Mouse (Mus musculus): Measurements from ENCODE around the gene Igfbp5. TPM values are rescaled to one million over a fixed set of nuclear protein-coding genes. Genes with fewer than 3 reads are reported as not detected.

Gene Igfbp5
- polyA plus RNA-seq, 1 experiment: not detected

GRCm38 (mm10) chr1:72858874-72859273, 15.8 kb downstream of the Igfbp5 start:
- no peak for TF ChIP-seq GATA1 (IDR thresholded peaks at IDR 0.05; ENCODE audit: low read length)

- TF ChIP-seq GATA1 (IDR thresholded peaks at IDR 0.05; ENCODE audit: low read length): no peak
Measured at GRCm38 (mm10) chr1:72858286-72858685, 16.4 kb downstream of the Igfbp5 start.

GRCm38 (mm10) chr1:72857631-72858030, 17.1 kb downstream of the Igfbp5 start:
- no peak for TF ChIP-seq GATA1 (IDR thresholded peaks at IDR 0.05; ENCODE audit: low read length)

GRCm38 (mm10) chr1:72857142-72857541, 17.5 kb downstream of the Igfbp5 start:
- no peak for TF ChIP-seq GATA1 (IDR thresholded peaks at IDR 0.05; ENCODE audit: low read length)

GRCm38 (mm10) chr1:72856209-72856909, 18.3 kb downstream of the Igfbp5 start:
- TF ChIP-seq GATA1 (IDR thresholded peaks at IDR 0.05; ENCODE audit: low read length): no peak

- no peak for TF ChIP-seq GATA1 (IDR thresholded peaks at IDR 0.05; ENCODE audit: low read length)
Measured at GRCm38 (mm10) chr1:72855729-72856128, 19.0 kb downstream of the Igfbp5 start.

- no peak for TF ChIP-seq GATA1 (IDR thresholded peaks at IDR 0.05; ENCODE audit: low read length)
Measured at GRCm38 (mm10) chr1:72854337-72855237, 20.1 kb downstream of the Igfbp5 start.

- no peak for TF ChIP-seq GATA1 (IDR thresholded peaks at IDR 0.05; ENCODE audit: low read length)
Measured at GRCm38 (mm10) chr1:72853759-72854158, 20.9 kb downstream of the Igfbp5 start.

- no peak for TF ChIP-seq GATA1 (IDR thresholded peaks at IDR 0.05; ENCODE audit: low read length)
Measured at GRCm38 (mm10) chr1:72849037-72849436, 25.6 kb downstream of the Igfbp5 start.

GRCm38 (mm10) chr1:72847849-72848380, 26.8 kb downstream of the Igfbp5 start:
- no peak for TF ChIP-seq GATA1 (IDR thresholded peaks at IDR 0.05; ENCODE audit: low read length)

GRCm38 (mm10) chr1:72844675-72845074, 30.0 kb downstream of the Igfbp5 start:
- no peak for TF ChIP-seq GATA1 (IDR thresholded peaks at IDR 0.05; ENCODE audit: low read length)

- TF ChIP-seq GATA1 (IDR thresholded peaks at IDR 0.05; ENCODE audit: low read length): no peak
Measured at GRCm38 (mm10) chr1:72842666-72843459, 31.8 kb downstream of the Igfbp5 start.

- no peak for TF ChIP-seq GATA1 (IDR thresholded peaks at IDR 0.05; ENCODE audit: low read length)
Measured at GRCm38 (mm10) chr1:72839791-72840190, 34.9 kb downstream of the Igfbp5 start.

- no peak for TF ChIP-seq GATA1 (IDR thresholded peaks at IDR 0.05; ENCODE audit: low read length)
Measured at GRCm38 (mm10) chr1:72839356-72839755, 35.3 kb downstream of the Igfbp5 start.

GRCm38 (mm10) chr1:72833563-72833962, 41.1 kb downstream of the Igfbp5 start:
- TF ChIP-seq GATA1 (IDR thresholded peaks at IDR 0.05; ENCODE audit: low read length): no peak
